Mouse (Mus musculus) embryonic facial prominence, embryonic 13.5 days (tissue): ENCODE measurements at regions not wholly inside any gene's neighbourhood (a gene's known extent, or its start where the extent isn't known, plus 50 kb on each side); places are given as distances from the start of the nearest gene placed in this dataset.
"Not testable (repeated sequence)": the region's sequence is repeated elsewhere in the genome, so short reads cannot be mapped to it uniquely, and the experiment has no call there.

Experiments
- ATAC-seq: fragments of 200-750 bp; cut with Nextera tagmentation; 2 replicates; pipeline ENCODE4 v1.8.0; 2017; ENCODE audit warnings: low read depth; ENCODE audit not compliant: insufficient number of reproducible peaks, insufficient read depth, low FRiP score, low TSS enrichment
- H3K27ac ChIP-seq: fragments of 300-500 bp; sonication (generic); 2 replicates; pipeline ENCODE4 v1.5.1; 2015; ENCODE audit warnings: moderate library complexity, mild to moderate bottlenecking, inconsistent platforms
- H3K27me3 ChIP-seq: fragments of 300-500 bp; sonication (generic); 2 replicates; pipeline ENCODE4 v1.6.1; 2015; ENCODE audit warnings: mild to moderate bottlenecking, inconsistent platforms
- H3K36me3 ChIP-seq: fragments of 300-500 bp; sonication (generic); 2 replicates; pipeline ENCODE4 v1.6.1; 2015; ENCODE audit warnings: mild to moderate bottlenecking, inconsistent platforms
- H3K4me1 ChIP-seq: fragments of 300-500 bp; sonication (generic); 2 replicates; pipeline ENCODE4 v1.6.1; 2015; ENCODE audit warnings: inconsistent platforms
- H3K4me2 ChIP-seq: fragments of 300-500 bp; sonication (generic); 2 replicates; pipeline ENCODE4 v1.6.1; 2015; ENCODE audit warnings: moderate library complexity, mild to moderate bottlenecking, inconsistent platforms
- H3K4me3 ChIP-seq: fragments of 300-500 bp; sonication (generic); 2 replicates; pipeline ENCODE4 v1.5.1; 2015; ENCODE audit warnings: mild to moderate bottlenecking, inconsistent platforms
- H3K9ac ChIP-seq: fragments of 300-500 bp; sonication (generic); 2 replicates; pipeline ENCODE4 v1.6.1; 2015; ENCODE audit warnings: mild to moderate bottlenecking, inconsistent platforms
- H3K9me3 ChIP-seq: fragments of 300-500 bp; sonication (generic); 2 replicates; pipeline ENCODE4 v1.6.1; 2016; ENCODE audit warnings: inconsistent platforms
- WGBS: fragments of 180-500 bp; shearing (Covaris S2); methylation state at CpG from one replicate; pipeline ENCODE4 v1.1.7; 2015; ENCODE audit warnings: mixed read lengths; 5-methylcytosine and 5-hydroxymethylcytosine counted together

DNA sequence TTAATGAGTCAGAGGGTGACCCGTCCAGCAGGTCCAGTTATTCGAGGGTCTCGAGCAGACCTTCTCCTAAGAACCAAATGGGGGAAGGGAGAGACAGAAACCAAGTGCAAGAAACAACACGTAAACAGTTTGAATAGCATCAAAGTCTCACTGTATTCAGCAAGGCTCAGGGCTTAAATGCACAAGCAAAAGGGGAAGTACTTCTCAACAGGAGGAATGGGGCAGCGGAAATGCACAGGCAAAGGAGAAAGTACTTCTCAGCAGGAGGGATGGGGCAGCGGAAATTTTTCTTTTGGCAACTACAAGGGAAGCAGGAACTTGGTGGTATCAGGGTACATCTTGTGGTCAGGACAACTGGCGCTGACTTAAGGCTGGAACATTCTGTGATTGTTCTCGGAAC lies 330.6 kb downstream of the 9430069I07Rik start:
- WGBS, result 87% methylated on average over 8 of the region's 8 CpGs
- not testable (repeated sequence) for H3K27me3 ChIP-seq, H3K4me1 ChIP-seq, H3K27ac ChIP-seq, H3K9ac ChIP-seq, ATAC-seq, H3K36me3 ChIP-seq, H3K9me3 ChIP-seq, H3K4me3 ChIP-seq, H3K4me2 ChIP-seq

- ATAC-seq, result no peak
- 91% methylated on average over 2 of the region's 2 CpGs for WGBS
- H3K27ac ChIP-seq, result no peak overlapping the region
Observed at GRCm38 (mm10) chr15:34025396-34025795, 332.3 kb downstream of the 9430069I07Rik start.

GRCm38 (mm10) chr15:34021857-34022256 lies 335.8 kb downstream of the 9430069I07Rik start:
- Histone ChIP-seq H3K9me3 (no peaks in the 10 kb centered on the region), H3K27me3 (no peaks in the 10 kb centered on the region), H3K4me2 (no peak overlapping the region), H3K4me1 (no peaks in the 10 kb centered on the region), H3K27ac (no peak overlapping the region), H3K9ac (no peak overlapping the region), H3K4me3 (no peak overlapping the region), H3K36me3 (no peaks in the 10 kb centered on the region)
- WGBS, result 30% methylated on average over 11 of the region's 11 CpGs
- ATAC-seq, result no peak

More at GRCm38 (mm10) chr15:34025396-34025795, 332.3 kb downstream of the 9430069I07Rik start:
- Histone ChIP-seq H3K4me3 (no peak overlapping the region), H3K9ac (no peak overlapping the region), H3K36me3 (no peaks in the 10 kb centered on the region), H3K4me2 (no peak overlapping the region), H3K9me3 (no peaks in the 10 kb centered on the region), H3K27me3 (no peaks in the 10 kb centered on the region), H3K4me1 (no peaks in the 10 kb centered on the region)

GRCm38 (mm10) chr15:34016397-34017156 lies 341.1 kb downstream of the 9430069I07Rik start:
- WGBS, result 44% methylated on average over 13 of the region's 13 CpGs
- no peaks in the 10 kb centered on the region for H3K4me1 ChIP-seq
- no peak for ATAC-seq
- no peak overlapping the region for H3K4me2 ChIP-seq
- H3K9me3 ChIP-seq, result no peaks in the 10 kb centered on the region
- no peak overlapping the region for H3K9ac ChIP-seq
- no peaks in the 10 kb centered on the region for H3K36me3 ChIP-seq
- no peak overlapping the region for H3K27ac ChIP-seq
- H3K4me3 ChIP-seq, result no peak overlapping the region
- H3K27me3 ChIP-seq, result no peaks in the 10 kb centered on the region

GRCm38 (mm10) chr15:34008591-34008990 lies 349.1 kb downstream of the 9430069I07Rik start:
- H3K27ac ChIP-seq, result no peak overlapping the region
- no peaks in the 10 kb centered on the region for H3K9me3 ChIP-seq
- no peaks in the 10 kb centered on the region for H3K36me3 ChIP-seq
- 55% methylated on average over 1 of the region's 1 CpGs for WGBS
- H3K27me3 ChIP-seq, result no peaks in the 10 kb centered on the region
- ATAC-seq, result no peak
- no peaks in the 10 kb centered on the region for H3K4me1 ChIP-seq
- no peak overlapping the region for H3K4me2 ChIP-seq
- H3K4me3 ChIP-seq, result no peak overlapping the region
- no peak overlapping the region for H3K9ac ChIP-seq

DNA sequence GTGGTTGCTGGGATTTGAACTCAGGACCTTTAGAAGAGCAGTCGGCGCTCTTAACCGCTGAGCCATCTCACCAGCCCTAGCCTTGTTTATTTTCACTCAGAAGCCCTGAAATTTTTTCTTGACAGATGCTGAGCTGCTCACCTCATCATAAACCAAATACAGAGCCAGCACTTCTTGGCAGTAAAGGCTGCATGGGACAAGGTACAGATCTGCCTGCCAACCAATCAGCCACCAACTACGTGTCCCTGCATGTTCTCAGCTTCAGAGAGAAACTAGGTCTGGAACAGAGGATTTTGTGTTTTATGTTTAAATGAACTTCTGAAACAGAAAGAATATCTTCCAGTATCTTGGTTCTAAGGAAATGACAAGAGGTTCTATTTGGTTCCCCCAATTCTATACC lies 365.3 kb downstream of the 9430069I07Rik start:
- WGBS, result 90% methylated on average over 4 of the region's 4 CpGs
- no peaks in the 10 kb centered on the region for H3K27me3 ChIP-seq

GRCm38 (mm10) chr15:33975077-33975476 lies 382.6 kb downstream of the 9430069I07Rik start:
- ATAC-seq, result no peak
- Histone ChIP-seq H3K9me3 (no peaks in the 10 kb centered on the region), H3K27me3 (no peaks in the 10 kb centered on the region), H3K9ac (no peak overlapping the region), H3K4me1 (no peaks in the 10 kb centered on the region), H3K4me2 (no peak overlapping the region), H3K36me3 (no peaks in the 10 kb centered on the region), H3K4me3 (no peak overlapping the region), H3K27ac (no peak overlapping the region)
- WGBS, result 33% methylated on average over 1 of the region's 1 CpGs

More for the DNA sequence above, 365.3 kb downstream of the 9430069I07Rik start:
- Histone ChIP-seq H3K4me2 (no peak overlapping the region), H3K27ac (no peak overlapping the region), H3K4me1 (no peaks in the 10 kb centered on the region), H3K36me3 (no peaks in the 10 kb centered on the region), H3K4me3 (no peak overlapping the region), H3K9ac (no peak overlapping the region), H3K9me3 (no peaks in the 10 kb centered on the region)
- ATAC-seq, result no peak

DNA sequence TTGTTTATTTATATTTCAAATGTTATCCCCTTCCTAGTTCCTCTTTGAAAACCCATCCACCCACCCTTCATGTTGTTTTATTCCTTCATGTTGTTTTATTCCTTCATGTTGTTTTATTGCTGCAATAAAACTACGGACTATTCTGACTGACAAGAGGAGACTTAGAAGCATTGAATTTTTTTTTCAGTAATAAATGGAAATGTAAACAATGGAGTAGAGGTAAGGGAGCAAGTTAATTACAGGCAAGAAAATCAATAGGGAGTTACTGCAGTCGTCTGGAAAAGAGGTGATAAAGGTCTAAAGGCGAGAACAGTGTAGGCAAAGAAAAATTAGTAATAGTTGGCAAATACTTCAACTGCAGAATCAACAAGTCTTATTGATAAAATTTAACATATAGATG lies 384.2 kb downstream of the 9430069I07Rik start:
- Histone ChIP-seq H3K27ac (no peak overlapping the region), H3K4me3 (no peak overlapping the region), H3K4me1 (no peaks in the 10 kb centered on the region), H3K4me2 (no peak overlapping the region), H3K9ac (no peak overlapping the region), H3K27me3 (no peaks in the 10 kb centered on the region), H3K36me3 (no peaks in the 10 kb centered on the region), H3K9me3 (no peaks in the 10 kb centered on the region)
- no peak for ATAC-seq
- 74% methylated on average over 3 of the region's 3 CpGs for WGBS

DNA sequence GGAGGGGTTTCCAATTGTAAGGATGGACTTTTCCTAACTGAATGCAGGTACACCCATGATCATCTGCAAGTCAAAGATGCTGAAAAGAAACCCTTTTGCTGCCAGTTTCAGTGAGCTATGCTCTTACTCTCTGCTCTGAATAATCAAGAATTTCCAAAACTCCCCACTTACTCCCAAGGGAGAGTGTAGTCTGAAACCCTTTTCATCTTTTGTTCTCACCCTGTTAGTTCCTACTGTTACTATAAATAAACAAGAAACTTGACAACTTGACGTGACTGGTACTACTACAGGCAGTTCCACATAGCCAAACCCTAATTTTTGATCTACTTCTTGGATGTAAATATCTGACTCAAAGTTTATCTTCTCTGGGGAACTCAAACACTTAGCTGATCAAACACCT lies 388.3 kb downstream of the 9430069I07Rik start:
- no peaks in the 10 kb centered on the region for H3K4me1 ChIP-seq
- ATAC-seq, result no peak
- 42% methylated on average over 1 of the region's 1 CpGs for WGBS
- no peak overlapping the region for H3K9ac ChIP-seq
- no peak overlapping the region for H3K27ac ChIP-seq
- H3K4me2 ChIP-seq, result no peak overlapping the region
- no peak overlapping the region for H3K4me3 ChIP-seq
- H3K27me3 ChIP-seq, result no peaks in the 10 kb centered on the region
- no peaks in the 10 kb centered on the region for H3K9me3 ChIP-seq
- H3K36me3 ChIP-seq, result no peaks in the 10 kb centered on the region

DNA sequence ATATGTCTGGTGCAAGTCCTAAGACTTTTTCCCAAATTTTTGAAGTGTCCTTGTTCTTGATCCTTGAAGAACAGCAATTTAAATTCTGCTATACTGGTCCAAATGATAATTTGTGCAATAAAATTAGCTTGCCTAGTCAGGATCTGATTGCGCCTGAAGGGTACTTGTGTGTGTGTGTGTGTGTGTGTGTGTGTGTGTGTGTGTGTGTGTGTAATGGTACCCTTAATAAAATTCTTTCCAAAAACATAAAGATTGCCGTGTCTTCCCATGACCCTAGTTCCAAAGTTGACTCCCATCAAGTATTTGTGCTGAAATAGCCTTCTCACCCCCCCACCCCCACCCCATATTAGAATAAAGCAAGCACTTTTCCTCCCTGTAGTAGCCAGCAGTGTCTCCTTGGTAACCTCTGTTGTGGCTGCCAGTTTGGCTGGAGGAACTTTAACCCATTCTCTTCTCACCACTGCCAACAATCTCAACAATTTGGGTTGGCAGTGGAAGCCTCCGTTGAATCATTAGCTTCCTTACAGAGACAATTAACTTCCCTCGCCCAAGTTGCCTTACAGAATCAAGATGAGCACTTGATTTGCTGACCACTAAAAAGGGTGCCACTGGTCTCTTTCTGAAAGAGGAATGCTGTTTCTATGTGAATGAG lies 422.5 kb downstream of the 9430069I07Rik start:
- Histone ChIP-seq H3K27ac (no peak overlapping the region), H3K9ac (no peak overlapping the region), H3K9me3 (no peaks in the 10 kb centered on the region), H3K4me1 (no peaks in the 10 kb centered on the region), H3K27me3 (no peaks in the 10 kb centered on the region), H3K36me3 (no peaks in the 10 kb centered on the region), H3K4me2 (no peak overlapping the region), H3K4me3 (no peak overlapping the region)
- no peak for ATAC-seq
- WGBS, result 79% methylated on average over 4 of the region's 4 CpGs

- WGBS, result 47% methylated on average over 2 of the region's 2 CpGs
Observed at GRCm38 (mm10) chr15:33926446-33926845, 431.2 kb downstream of the 9430069I07Rik start.

More at GRCm38 (mm10) chr15:33926446-33926845, 431.2 kb downstream of the 9430069I07Rik start:
- ATAC-seq, result no peak
- Histone ChIP-seq H3K9me3 (no peaks in the 10 kb centered on the region), H3K4me1 (peaks cover 11% of the 10 kb centered on the region), H3K9ac (no peak overlapping the region), H3K4me3 (no peak overlapping the region), H3K36me3 (no peaks in the 10 kb centered on the region), H3K27ac (no peak overlapping the region), H3K4me2 (no peak overlapping the region), H3K27me3 (no peaks in the 10 kb centered on the region)
